Mouse (Mus musculus) intestine, postnatal 0 days (tissue): ENCODE data around the gene Schip1. TPM values are rescaled to one million over a fixed set of nuclear protein-coding genes. Genes with fewer than 3 reads are reported as not detected.

Experiments
- ATAC-seq: fragments of 200-750 bp; cut with Nextera tagmentation; 2 replicates; pipeline ENCODE4 v1.8.0; 2017; ENCODE audit warnings: mild to moderate bottlenecking, moderate TSS enrichment, moderate library complexity
- H3K27ac ChIP-seq: fragments of 300-500 bp; sonication (generic); 2 replicates; pipeline ENCODE4 v1.5.1; 2014; ENCODE audit warnings: mild to moderate bottlenecking, low read depth, low read length, moderate library complexity
- H3K27me3 ChIP-seq: fragments of 300-500 bp; sonication (generic); replicated peaks from 2 replicates; pipeline ENCODE4 v1.6.1; 2014; ENCODE audit warnings: low read length, mixed read lengths; ENCODE audit not compliant: control insufficient read depth, insufficient read depth
- H3K36me3 ChIP-seq: fragments of 300-500 bp; sonication (generic); 2 replicates; pipeline ENCODE4 v1.6.1; 2014; ENCODE audit warnings: mild to moderate bottlenecking, moderate library complexity; ENCODE audit not compliant: control insufficient read depth, insufficient read depth
- H3K4me1 ChIP-seq: fragments of 300-500 bp; sonication (generic); replicated peaks from 2 replicates; pipeline ENCODE4 v1.6.1; 2014; ENCODE audit warnings: antibody characterized with exemption, low read length, mixed read lengths; ENCODE audit not compliant: control insufficient read depth, insufficient read depth
- H3K4me2 ChIP-seq: fragments of 300-500 bp; sonication (generic); replicated peaks from 2 replicates; pipeline ENCODE4 v1.6.1; 2014; ENCODE audit warnings: low read depth, mild to moderate bottlenecking, moderate library complexity
- H3K4me3 ChIP-seq: fragments of 300-500 bp; sonication (generic); 2 replicates; pipeline ENCODE4 v1.5.1; 2014; ENCODE audit warnings: low read depth, low read length
- H3K9ac ChIP-seq: fragments of 300-500 bp; sonication (generic); 2 replicates; pipeline ENCODE4 v1.6.1; 2014; ENCODE audit warnings: mild to moderate bottlenecking, low read depth, low read length
- H3K9me3 ChIP-seq: fragments of 300-500 bp; sonication (generic); 2 replicates; pipeline ENCODE4 v1.6.1; 2016; ENCODE audit warnings: mixed run types; ENCODE audit not compliant: control insufficient read depth
- CTCF ChIP-seq: sonication (generic); IDR thresholded peaks from 2 replicates; pipeline ENCODE4 v1.5.1; 2016; ENCODE audit warnings: low read depth, mild to moderate bottlenecking, control low read depth, antibody characterized with exemption, moderate library complexity
- WGBS: fragments of 180-500 bp; shearing (Covaris S2); extraction: QIAGEN DNeasy Blood & Tissue Kit; methylation state at CpG from one replicate; pipeline ENCODE4 v1.1.7; 2014; 5-methylcytosine and 5-hydroxymethylcytosine counted together
- polyA plus RNA-seq: library from polyadenylated mRNA; unstranded; fragments of >200 nt; fragmentation: Nextera tagmentation; extraction: Ambion mirVana; gene quantifications from 2 replicates; pipeline ENCODE4 v1.2.1, GENCODE M21; 2015

Gene Schip1
- polyA plus RNA-seq, 1 experiment from 2014 or later: 24.2 TPM

- TF ChIP-seq CTCF: no peak
- ATAC-seq: peak; percentile 53; the same call in 1 of the 2 replicates
- Histone ChIP-seq H3K36me3 (no peaks in the 10 kb centered on the region), H3K4me1 (no peaks in the 10 kb centered on the region), H3K4me2 (peak overlapping the region; percentile 51), H3K27me3 (no peaks in the 10 kb centered on the region), H3K4me3 (peak overlapping the region; percentile 19), H3K9ac (no peak overlapping the region), H3K9me3 (no peaks in the 10 kb centered on the region), H3K27ac (no peak overlapping the region)
- WGBS: 3% methylated on average over 10 of the region's 10 CpGs
Measured at GRCm38 (mm10) chr3:68467941-68468687, 403.5 kb downstream of the Schip1 start.

DNA sequence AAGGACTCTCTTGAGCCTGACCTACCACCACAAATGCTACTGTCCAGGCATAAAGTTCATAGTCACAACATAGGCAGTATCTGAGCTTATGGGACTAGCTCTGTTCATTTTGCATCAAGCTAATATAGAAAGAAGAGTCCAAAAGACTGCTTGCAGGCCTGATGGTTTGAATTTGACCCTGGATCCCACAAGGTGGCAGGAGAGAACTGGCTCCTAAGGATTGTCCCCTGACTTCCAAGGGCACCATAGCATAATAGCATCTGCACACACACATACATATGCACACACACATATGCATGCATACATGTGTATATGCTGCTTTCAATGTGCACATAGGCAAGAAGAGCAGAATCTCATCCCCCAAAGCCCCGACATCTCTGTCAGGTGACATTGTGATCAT lies 405.0 kb downstream of the Schip1 start:
- H3K4me1 ChIP-seq: no peaks in the 10 kb centered on the region
- H3K27ac ChIP-seq: no peak overlapping the region
- ATAC-seq: no peak
- H3K36me3 ChIP-seq: no peaks in the 10 kb centered on the region
- H3K9me3 ChIP-seq: no peaks in the 10 kb centered on the region
- WGBS: 64% methylated on average over 1 of the region's 1 CpGs
- H3K27me3 ChIP-seq: no peaks in the 10 kb centered on the region
- no peak overlapping the region for H3K4me2 ChIP-seq
- H3K4me3 ChIP-seq: no peak overlapping the region
- peak; percentile 70 for TF ChIP-seq CTCF
- H3K9ac ChIP-seq: no peak overlapping the region

DNA sequence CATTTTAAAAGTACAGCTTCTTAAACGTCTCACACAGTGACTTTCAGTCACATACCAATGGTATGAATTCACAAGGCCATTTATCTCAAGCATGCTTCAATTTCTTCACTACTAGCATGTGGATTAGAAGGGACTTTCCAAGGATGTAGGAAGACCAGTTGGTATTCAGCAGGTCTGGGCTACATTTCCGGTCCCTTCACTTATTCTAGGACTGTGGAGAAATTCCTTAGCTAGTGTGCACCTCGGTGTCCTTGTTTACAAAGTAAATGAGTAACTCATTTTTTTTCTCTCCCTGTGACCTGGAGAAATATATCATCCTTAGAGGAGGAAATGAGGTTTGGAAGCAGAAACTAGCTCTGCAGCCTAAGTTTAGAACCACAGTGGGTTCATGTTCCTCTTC lies 405.5 kb downstream of the Schip1 start:
- Histone ChIP-seq H3K9ac (no peak overlapping the region), H3K4me3 (no peak overlapping the region), H3K9me3 (no peaks in the 10 kb centered on the region), H3K27me3 (no peaks in the 10 kb centered on the region), H3K27ac (no peak overlapping the region), H3K36me3 (no peaks in the 10 kb centered on the region), H3K4me2 (no peak overlapping the region), H3K4me1 (no peaks in the 10 kb centered on the region)
- 26% methylated on average over 3 of the region's 3 CpGs for WGBS
- ATAC-seq: no peak
- TF ChIP-seq CTCF: no peak

DNA sequence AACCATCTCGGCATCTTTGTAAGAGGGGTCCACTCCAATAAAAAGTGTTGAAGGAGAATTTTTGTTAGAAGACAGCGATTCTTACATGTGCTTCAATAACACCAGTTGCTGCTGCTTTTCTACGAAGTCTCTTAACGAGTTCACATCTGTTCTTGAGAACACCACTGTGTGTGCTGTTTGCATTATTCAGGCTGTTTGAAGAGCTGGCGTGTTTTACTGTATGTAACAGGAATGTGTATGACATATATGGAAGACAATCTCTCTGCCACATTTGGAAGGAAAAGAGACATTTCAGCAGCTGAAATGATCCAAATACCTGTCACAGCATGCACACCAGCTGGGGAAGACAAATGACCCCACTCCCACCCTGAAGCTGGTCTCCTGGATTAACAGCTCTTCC lies 406.0 kb downstream of the Schip1 start:
- WGBS: 49% methylated on average over 5 of the region's 5 CpGs
- H3K9ac ChIP-seq: no peak overlapping the region
- H3K27ac ChIP-seq: no peak overlapping the region

DNA sequence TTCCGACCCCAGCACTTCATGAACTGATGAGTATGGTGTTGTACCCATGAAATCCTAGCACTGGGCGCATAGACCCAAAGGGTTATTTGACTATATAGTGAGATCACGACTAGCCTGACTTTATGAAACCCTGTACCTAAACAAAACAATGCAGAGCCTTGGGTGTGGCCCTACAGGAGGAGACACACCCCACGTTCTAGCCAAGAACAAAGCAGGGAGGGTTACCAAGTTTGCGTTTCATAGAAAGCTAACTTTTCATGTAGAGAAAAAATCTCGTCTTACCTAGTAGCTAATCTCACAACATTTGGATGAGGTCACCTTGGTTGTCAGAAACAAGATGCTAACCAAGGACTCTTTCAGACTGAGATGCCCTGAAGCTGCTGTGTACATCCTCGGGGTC lies 411.7 kb downstream of the Schip1 start:
- Histone ChIP-seq H3K4me2 (no peak overlapping the region), H3K27me3 (no peaks in the 10 kb centered on the region), H3K4me3 (no peak overlapping the region), H3K9me3 (no peaks in the 10 kb centered on the region), H3K9ac (no peak overlapping the region), H3K27ac (no peak overlapping the region), H3K36me3 (no peaks in the 10 kb centered on the region), H3K4me1 (no peaks in the 10 kb centered on the region)
- ATAC-seq: no peak
- 80% methylated on average over 7 of the region's 7 CpGs for WGBS
- no peak for TF ChIP-seq CTCF

More for the DNA sequence above, 406.0 kb downstream of the Schip1 start:
- no peaks in the 10 kb centered on the region for H3K9me3 ChIP-seq
- ATAC-seq: no peak
- no peaks in the 10 kb centered on the region for H3K27me3 ChIP-seq
- H3K4me1 ChIP-seq: no peaks in the 10 kb centered on the region
- H3K4me3 ChIP-seq: no peak overlapping the region
- no peak for TF ChIP-seq CTCF
- H3K36me3 ChIP-seq: no peaks in the 10 kb centered on the region
- H3K4me2 ChIP-seq: no peak overlapping the region

DNA sequence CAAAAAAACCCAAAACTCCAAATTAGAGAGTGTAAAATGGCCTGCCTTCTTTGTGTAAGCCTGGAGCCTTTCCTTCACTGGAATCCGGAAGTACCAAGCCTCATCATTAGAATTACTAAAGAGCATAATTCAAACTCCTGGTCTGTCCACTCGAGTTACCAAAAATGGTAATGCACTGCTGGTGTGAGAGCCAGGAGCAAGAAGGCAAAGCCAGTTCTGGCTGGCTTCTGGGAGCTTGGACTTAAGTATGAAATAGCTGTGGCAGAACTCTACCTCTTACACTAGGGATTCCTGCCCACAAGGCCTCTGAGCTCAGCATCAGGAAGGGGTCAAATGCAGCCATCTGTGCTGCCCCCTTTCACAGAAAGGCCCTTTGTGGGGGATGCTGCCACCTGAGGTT lies 412.9 kb downstream of the Schip1 start:
- no peak for ATAC-seq
- no peak overlapping the region for H3K4me2 ChIP-seq
- no peak for TF ChIP-seq CTCF
- H3K27ac ChIP-seq: no peak overlapping the region
- no peaks in the 10 kb centered on the region for H3K27me3 ChIP-seq
- no peaks in the 10 kb centered on the region for H3K4me1 ChIP-seq
- no peaks in the 10 kb centered on the region for H3K36me3 ChIP-seq
- H3K4me3 ChIP-seq: no peak overlapping the region
- H3K9me3 ChIP-seq: no peaks in the 10 kb centered on the region
- WGBS: 68% methylated on average over 2 of the region's 2 CpGs
- no peak overlapping the region for H3K9ac ChIP-seq
